Mouse (Mus musculus) ES-E14 (cell line): ENCODE results near the gene Rreb1.

Experiments used
- CHD2 ChIP-seq: IDR thresholded peaks from 2 replicates; pipeline ENCODE4 v1.6.1; 2014; ENCODE audit warnings: mild to moderate bottlenecking, low read depth, low read length, inconsistent platforms
- HCFC1 ChIP-seq: IDR thresholded peaks from 2 replicates; pipeline ENCODE4 v1.6.1; 2012; ENCODE audit warnings: low read length, inconsistent platforms, borderline replicate concordance; ENCODE audit not compliant: insufficient read depth
- ZC3H11A ChIP-seq: IDR thresholded peaks from 2 replicates; pipeline ENCODE4 v1.6.1; 2012; ENCODE audit warnings: low read depth, mild to moderate bottlenecking, inconsistent platforms, low read length, borderline replicate concordance
- ZNF384 ChIP-seq: IDR thresholded peaks from 2 replicates; pipeline ENCODE4 v1.6.1; 2012; ENCODE audit warnings: low read depth, low read length, inconsistent platforms

DNA sequence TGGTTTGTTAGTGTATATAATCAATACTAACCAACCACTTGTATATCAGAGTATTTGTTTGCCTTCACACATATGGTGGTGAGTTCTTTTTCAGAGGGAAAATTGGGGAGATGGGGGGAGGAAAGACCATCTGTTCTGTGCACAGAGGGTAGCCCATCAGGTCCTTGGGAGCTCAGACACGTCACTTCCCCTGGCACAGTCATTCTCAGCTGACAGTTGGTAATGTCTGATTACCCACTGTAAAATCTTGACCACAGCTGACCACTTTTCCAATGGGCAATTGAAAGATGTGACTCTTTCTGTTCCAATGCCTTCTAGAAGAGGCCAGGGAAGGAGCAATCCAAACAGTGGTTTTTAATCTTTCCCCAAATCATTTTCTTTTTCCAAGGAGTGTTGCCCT, 101.8 kb downstream of the Rreb1 start:
- TF ChIP-seq ZC3H11A, result no peak
- TF ChIP-seq CHD2, result no peak
- no peak for TF ChIP-seq ZNF384
- TF ChIP-seq HCFC1, result no peak
